Mouse (Mus musculus): Measurements from ENCODE around the gene Zbtb32. TPM values are rescaled to one million over a fixed set of nuclear protein-coding genes. Genes with fewer than 3 reads are reported as not detected.
A peak's percentile ranks its signal among the peaks of the same experiment; 100 is the strongest.

The Zbtb32 gene
- total RNA-seq, 2 experiments from 2014 or later, result not detected

DNA sequence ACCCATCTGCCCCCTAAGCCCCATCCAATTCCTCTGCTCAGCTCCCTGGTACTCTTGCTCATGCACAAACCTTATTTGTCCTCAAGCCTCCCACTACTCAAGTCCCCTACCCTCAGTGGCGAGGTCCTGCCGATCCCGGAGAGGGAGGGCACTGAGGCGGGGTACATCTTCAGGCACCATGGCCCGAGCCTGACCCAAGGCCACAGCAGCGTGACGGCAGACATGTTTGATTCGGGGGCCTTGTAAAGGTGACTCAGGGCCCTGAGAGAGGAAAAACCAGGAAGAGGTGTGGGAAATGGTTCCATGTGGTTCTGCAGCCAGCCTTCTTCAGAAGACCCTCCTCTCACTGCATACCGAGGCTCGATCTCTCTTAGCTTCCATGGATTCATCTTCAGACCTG lies 14.4 kb downstream of the Zbtb32 start:
- no peak for DNase-seq (ENCODE audit: low spot score in 2 of 2)
- intact Hi-C loops (cut with DNase I), result no loop called here

DNA sequence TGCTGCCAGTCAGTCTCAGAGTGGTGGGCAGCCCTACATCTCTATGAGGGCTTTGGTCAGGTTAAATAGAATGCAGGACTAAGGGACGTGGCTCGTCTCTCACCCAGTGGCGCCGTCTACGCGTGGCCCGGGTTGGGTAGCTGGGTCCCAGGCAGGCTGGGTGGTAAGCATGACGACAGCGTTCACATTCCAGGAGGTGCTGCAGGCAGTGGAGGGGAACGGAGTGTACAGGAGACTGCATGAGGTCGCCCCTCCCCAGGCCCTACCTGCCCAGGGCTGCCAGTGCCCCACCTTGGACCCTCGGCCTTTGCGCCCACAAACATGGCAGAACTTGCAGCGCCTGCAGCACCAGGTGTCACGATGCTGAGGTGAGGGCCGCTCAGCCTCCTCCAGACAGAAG lies 17.2 kb downstream of the Zbtb32 start:
- DNase-seq (ENCODE audit: low spot score in 2 of 2), result no peak
- intact Hi-C loops (cut with DNase I), result no loop called here

DNA sequence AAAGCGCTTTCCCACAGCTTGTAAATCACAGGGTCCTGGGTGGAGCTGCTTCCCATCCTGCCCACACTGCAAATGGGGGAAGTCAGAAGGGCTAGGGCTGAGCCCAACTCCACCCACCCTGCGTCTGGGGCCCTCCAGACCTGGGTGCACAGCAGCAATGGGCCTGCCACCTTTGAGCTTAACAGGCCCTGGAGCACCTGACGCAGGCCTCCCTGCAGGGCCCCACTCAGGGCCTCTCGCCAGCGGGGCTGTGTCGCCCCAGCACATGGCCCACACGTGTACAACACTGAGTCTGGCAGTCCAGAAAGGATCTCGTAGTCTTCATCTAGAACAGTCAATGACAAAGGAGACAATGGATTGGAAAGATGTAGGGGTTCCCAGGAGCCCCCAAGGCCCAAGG lies 18.8 kb downstream of the Zbtb32 start:
- intact Hi-C loops (cut with DNase I), result no loop called here
- no peak for DNase-seq (ENCODE audit: low spot score in 2 of 2)

DNA sequence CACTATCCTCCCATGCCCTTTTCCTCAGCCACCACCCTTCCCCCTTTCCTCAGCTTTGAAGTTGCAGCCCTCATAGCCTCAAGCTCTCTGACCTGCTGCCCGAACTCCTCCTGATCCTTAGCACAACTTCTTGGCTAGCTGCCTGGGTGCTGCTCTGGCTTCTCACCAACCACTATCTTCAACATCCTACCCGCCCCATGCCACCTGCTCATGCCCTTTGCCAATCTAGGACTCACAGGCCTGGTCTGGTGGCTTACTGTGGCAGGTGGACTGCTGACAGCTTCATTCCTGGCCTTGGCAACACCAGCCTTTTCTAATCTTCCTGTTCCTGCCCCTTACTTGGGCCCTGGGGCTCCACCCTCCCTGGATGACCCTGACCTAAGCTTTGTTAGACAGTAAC lies 25.7 kb downstream of the Zbtb32 start:
- DNase-seq (ENCODE audit: low spot score in 2 of 2), result no peak
- intact Hi-C loops (cut with DNase I), result no loop called here

DNA sequence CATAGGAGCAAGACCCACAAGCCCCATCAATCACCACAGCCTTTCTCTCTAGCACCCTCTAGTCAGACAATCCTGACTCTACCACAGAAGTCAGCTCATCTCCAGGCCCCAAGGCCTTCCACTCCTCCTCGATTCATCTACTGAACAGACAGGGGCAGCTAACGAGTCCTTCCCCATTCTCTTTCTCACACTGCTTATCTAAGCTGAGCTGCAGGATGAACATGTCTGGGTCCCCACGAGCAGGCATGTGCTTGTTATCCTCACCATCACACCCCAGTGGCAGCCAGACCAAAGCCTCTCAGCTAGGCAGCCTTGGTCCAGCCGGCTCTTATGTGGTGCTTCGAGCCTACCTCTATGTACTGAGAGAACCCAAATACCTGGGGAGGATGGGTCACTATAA lies 26.3 kb downstream of the Zbtb32 start:
- intact Hi-C loops (cut with DNase I), result no loop called here
- DNase-seq (ENCODE audit: low spot score in 2 of 2), result no peak

DNA sequence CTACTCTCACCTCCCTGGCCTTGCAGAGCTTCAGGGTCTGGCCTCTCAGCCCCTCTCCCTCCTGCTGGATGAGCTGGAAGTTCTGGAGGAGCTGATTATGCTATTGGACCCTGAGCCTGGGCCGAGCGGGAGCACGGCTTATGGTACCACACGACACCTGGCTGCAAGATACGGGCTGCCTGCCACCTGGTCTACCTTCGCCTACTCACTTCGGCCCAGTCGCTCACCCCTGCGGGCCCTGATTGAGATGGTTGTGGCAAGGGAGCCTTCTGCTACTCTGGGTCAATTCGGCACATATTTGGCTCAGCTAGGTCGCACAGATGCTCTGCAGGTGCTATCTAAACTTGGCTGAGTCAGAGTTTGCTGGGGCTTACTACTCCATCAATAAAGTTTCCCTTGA lies 31.2 kb downstream of the Zbtb32 start:
- intact Hi-C loops (cut with DNase I), result no loop called here
- DNase-seq (ENCODE audit: low spot score in 2 of 2), result no peak

DNA sequence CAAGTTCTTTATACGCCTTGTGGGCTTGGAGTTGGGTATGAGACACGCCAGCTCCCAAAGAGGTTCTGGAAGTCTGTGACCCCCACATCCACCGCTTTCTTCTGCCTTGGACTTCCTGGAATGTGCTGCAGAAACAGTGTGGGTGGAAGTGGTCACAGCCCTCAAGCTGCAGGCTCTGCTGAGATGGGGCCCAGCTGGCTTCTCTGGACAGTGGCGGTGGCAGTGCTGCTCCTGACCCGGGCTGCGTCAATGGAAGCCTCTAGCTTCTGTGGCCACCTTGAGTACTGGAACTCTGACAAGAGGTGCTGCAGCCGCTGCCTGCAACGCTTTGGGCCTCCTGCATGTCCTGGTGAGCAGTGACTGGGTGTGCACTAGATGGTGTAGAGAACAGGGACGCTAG lies 32.7 kb downstream of the Zbtb32 start:
- intact Hi-C loops (cut with DNase I), result no loop called here
- no peak for DNase-seq (ENCODE audit: low spot score in 2 of 2)

DNA sequence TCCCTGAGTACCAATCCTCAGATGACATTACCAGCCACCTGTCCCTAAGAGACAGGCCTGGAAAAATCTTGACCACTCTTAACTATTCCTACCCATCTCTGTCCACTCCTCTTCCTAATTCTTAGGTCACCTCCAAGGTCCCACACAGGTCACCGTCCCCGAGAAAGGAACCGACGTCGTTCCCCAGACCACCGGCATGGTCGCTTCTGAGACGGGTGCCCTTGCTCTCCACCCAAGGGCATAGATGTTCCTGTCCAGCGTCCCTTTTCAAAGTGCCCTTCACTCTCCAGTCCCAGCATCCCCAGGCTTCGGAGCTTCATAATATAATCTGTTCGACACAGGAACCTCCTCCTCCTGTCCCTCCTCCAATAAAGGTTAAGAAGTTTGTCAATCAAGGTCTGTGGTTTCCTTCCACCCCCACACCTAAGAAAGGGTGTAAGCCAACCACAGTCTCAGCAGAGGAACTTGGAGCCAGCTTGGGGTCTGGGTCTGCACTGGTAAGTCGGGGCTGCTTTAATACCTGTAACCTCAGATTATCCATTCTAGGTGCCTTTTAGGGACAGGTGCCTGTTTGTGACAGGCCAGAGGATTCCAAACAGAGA lies 33.6 kb downstream of the Zbtb32 start, which contains the start of gene Igflr1:
Gene Igflr1 (plus strand): TSS at position 458 of the 602 bp plus-strand sequence.
- DNase-seq (ENCODE audit: low spot score in 2 of 2), result no peak
- intact Hi-C loops (cut with DNase I), result no loop called here

DNA sequence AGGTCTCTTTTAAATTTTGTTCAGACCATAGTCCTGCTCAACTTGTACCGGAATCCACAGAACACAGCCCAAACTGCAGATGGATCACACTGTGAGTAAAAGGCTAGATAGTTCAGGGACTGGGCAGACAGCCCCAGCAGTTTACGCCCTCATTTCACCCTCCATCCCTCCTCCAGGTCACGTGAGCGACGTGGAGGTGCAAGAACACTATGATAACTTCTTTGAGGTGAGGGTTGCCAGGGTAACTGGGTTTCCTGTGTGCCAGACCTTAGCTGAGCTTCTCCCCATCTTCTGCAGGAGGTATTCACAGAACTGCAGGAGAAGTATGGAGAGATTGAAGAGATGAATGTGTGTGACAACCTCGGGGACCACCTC lies 34.8 kb downstream of the Zbtb32 start:
- intact Hi-C loops (cut with DNase I), result no loop called here
- DNase-seq (ENCODE audit: low spot score in 2 of 2), result no peak

DNA sequence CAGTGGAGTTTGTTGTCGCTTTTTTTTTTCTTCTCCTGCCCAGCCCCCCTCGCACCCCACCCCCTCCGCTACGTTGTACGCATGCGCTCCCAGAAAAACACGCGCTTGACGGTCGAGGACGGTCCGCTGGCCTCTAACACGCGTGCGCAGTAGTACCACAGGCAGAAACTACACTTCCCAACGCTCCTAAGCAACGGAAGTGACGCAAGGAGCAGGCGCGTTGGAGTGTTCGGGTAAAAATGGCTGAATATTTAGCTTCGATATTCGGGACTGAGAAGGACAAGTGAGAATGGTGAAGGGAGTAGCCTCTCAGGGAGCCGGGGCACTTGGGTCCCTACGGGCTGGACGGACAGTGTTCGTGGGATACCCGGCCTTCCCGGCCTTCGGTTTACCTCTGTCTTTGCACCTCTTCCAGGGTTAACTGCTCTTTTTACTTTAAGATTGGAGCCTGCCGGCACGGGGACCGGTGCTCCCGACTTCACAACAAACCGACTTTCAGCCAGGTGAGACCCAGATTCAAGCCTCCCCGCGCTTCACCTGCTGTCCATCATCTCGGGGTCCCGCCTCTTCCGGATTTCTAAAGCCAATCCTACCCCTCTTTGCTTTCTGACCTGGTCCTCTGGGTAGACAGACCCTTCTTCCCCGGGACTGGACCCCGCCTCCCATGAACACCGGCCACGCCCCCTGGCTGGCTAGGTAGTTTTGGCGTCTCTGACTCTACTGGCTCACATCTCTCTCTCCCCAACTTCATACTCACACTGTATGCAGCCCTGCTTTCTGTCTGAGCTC lies 35.4 kb downstream of the Zbtb32 start, which contains the start of the genes U2af1l4, Gm49396 and Psenen:
Gene U2af1l4 (plus strand): TSS at position 185 of the 789 bp plus-strand sequence.
Gene Gm49396 (plus strand): TSS at position 228 of the 789 bp plus-strand sequence.
Gene Psenen (minus strand): TSS at position 511 of the 789 bp plus-strand sequence.
- intact Hi-C loops (cut with DNase I), result no loop called here
- DNase-seq (ENCODE audit: low spot score in 2 of 2), result peak; percentile 97 to 98

DNA sequence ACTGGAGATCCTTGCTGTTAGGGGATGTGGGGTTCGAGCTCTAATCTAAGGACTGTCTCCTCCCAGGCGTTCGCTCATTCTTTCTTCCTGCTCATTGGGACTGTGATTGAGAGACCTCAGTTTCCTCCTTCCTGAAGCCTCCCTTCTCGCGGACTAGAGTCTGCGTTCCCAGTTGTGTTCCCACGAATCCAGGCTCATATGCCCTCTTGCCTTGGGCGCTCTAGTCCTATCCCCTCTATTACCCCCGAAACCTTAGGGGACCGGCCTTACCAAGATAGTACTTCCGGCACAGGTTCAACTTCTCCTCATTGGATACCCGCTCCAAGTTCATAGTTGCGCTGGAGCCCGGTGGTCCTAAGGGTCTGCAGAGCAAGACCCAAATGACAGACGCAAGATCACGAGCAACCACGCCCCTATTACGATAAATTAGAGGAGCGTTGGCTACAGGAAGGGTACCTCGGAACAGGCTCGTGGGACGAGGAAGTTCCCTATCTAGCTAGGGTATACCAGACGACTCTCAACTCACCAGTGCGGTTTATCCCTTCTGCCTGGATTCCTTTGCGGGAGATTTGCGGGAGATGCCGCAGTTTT lies 36.1 kb downstream of the Zbtb32 start:
- intact Hi-C loops (cut with DNase I), result no loop called here
- DNase-seq (ENCODE audit: low spot score in 2 of 2), result no peak

DNA sequence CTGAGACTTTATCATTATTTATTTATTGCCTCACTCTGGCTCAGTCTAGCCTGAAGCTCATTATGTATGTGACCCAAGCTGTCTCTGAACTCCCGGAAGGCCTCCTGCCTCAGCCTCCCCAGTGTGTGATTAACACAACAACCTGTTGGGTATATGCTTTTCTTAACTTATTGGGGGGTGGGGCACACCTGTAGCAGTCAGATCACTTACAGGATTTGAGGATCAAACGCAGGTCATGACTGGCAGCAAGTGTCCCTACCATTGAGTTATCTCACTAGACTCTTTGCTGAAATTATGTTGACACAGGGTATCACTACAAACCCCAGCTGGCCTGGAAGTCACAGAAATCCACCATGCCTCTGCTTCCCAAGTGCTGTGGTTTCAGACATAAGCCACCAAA lies 38.4 kb downstream of the Zbtb32 start:
- DNase-seq (ENCODE audit: low spot score in 2 of 2), result no peak
- intact Hi-C loops (cut with DNase I), result no loop called here

DNA sequence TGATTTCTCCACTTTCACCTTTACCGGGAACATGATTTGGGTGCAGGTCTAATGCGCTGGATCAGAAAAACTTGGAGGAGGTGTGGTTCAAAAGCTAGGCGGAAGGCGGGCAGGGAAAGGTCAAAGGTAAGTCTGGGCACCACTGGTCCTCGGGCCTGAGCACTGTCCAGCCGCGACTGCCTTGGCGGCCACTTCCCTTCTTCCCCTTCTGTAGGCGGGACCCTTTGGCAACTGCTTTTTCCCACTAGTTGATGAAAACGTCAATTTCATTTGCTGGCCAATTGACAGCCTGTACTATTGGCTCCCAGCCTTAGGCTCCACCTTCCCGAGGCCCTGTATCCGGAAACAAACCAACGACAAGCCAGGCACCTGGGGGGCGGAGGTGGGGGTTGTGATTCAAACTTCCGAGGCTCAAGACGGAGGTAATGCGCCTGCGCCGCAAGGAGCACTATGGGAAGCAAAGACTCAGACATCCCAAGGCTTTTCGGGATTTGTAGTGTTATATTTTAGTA lies 39.2 kb downstream of the Zbtb32 start, which contains the start of gene Lin37:
Gene Lin37 (minus strand): TSS at position 396 of the 512 bp plus-strand sequence.
- intact Hi-C loops (cut with DNase I), result no loop called here

DNA sequence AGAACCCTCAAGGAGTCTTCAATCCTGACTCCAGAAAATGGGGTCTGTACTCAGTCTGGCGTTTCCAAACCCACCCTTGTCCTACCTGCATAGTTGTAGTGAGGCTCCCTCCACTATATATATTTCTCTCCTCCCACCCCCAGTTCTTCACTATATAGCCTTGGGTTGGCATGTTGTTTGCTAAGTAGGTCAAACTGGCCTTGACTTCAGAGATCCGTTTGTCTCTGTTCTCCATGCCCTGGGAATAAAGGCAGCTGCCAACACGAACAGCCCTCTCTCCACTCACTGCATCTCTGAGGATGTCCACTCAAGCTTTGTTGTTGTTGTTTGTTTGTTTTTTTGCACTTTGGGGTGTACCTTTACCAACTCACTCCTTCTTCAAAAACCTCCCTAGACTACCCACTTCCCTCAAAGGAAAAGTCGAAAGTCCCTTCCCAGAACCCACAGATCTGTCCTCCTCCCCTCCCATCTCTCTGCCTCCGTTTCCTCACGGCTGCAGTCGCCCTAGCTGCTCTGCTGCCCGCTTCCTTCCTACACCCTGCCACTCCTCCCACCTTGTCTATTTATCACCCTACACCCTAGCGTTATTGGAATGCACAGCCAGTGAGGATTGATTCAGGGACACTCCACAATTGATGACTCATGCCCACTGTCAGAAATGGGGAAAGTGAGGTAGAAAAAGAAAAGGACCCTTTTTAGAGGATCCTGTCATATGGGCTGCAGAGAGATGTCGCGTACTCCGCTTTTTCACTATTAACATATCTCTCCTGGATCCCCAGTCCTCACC lies 39.9 kb downstream of the Zbtb32 start:
- DNase-seq (ENCODE audit: low spot score in 2 of 2), result no peak
- intact Hi-C loops (cut with DNase I), result no loop called here

More for the DNA sequence above, 39.2 kb downstream of the Zbtb32 start, which contains the start of gene Lin37:
- DNase-seq (ENCODE audit: low spot score in 2 of 2), result peak; percentile 99

DNA sequence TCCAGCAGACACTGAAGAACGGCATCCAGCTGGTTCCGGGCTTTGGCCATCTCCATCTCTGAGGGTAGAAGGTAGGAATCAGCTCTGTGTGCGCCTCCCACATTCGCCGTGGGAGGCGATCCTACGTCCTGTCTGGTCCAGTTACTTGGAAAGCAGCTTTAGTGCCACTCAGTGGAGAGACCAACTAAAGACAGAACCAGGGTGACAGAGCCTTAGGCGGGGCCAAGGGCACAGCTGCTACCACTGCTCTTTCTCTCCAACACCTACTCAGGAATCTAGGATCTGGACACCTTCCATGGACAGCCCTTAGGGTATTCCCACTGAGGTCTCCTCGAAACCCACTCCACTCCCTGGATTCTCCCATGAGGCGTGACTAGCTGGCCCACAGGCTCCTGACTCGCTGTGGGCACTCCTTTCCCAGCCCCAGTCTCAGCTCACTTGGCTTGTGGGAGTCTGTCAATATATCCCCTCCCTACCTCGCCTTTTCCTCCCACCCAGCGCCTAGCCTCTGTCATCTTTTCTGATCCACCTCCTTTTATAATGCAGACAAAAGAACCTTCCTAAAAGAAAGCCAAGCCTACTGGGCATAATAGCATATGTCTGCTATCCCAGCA lies 40.7 kb downstream of the Zbtb32 start:
- no peak for DNase-seq (ENCODE audit: low spot score in 2 of 2)
- intact Hi-C loops (cut with DNase I), result no loop called here

DNA sequence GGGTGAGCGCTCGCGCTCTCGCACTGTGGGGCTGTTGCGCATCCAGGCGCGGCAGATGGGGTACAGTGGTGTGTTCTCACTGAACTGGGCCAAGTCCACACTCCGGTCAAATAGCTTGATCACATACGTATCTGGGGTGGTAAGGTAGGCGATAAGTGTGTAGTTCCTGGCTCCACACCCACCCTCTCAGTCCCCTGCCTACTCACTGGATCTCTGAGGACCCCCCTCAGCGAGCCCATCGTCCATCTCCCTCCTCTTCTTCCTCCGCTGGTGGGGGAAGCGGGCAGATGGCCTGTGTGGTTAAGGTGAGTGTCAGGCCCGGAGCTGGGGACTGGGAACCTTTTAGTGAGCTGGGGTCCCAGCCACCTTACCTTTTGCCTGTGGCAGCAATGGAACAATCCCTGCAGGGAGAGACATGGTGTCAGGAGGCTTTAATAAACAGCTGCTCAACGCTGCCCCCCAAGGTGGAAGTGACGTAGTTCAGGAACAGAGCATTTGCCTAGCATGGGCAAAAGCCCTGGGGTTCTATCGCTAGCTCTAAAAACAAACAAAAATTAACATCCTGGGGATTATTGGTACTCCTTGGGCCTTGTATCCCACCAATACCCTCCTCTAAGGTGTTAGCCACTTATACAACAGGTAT lies 41.7 kb downstream of the Zbtb32 start:
- DNase-seq (ENCODE audit: low spot score in 2 of 2), result no peak
- intact Hi-C loops (cut with DNase I), result no loop called here

DNA sequence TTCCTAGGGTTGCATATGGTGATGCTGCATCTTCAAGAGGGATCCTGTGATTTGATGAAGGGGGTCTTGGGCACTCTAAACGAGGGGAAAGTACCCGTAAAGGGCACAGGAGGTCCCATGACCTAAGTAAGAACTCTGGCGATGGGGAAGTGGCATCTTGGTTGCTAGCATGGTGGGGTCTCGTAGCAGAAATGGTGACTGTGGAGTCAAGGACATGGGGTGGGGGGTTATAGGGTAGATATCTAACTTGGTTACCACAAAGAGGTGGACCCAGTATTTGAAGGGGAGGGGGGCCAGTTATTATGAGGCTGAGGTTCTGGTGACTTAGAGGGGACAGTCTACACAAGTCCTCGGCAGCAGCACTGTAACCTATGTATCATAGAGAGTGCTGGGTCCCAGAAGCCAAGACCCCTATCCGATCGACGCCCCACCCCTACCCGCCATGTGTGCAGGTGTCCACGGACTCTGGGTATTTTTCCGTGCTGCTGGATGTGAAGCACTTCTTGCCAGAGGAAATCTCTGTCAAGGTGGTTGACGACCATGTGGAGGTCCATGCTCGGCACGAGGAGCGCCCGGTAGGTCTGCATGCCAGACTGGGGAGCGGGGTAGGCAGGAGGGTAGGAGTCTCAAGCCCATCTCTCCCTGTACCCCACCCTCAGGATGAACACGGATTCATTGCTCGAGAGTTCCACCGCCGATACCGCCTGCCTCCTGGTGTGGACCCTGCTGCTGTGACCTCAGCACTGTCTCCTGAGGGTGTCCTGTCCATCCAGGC lies 44.7 kb downstream of the Zbtb32 start:
- DNase-seq (ENCODE audit: low spot score in 2 of 2), result no peak
- intact Hi-C loops (cut with DNase I), result loop anchor here (5.0 kb wide), 1 partner anchor 62 kb away; the partner anchor contains the start of gene Prodh2
